Mouse (Mus musculus) spleen, adult 12 weeks (tissue): ENCODE results near the gene Rere.

ENCODE experiments used
- DNase-seq: peaks from one replicate; pipeline ENCODE4 v3.0.0; 2022; ENCODE audit warnings: low spot score

Gene Rere

DNA sequence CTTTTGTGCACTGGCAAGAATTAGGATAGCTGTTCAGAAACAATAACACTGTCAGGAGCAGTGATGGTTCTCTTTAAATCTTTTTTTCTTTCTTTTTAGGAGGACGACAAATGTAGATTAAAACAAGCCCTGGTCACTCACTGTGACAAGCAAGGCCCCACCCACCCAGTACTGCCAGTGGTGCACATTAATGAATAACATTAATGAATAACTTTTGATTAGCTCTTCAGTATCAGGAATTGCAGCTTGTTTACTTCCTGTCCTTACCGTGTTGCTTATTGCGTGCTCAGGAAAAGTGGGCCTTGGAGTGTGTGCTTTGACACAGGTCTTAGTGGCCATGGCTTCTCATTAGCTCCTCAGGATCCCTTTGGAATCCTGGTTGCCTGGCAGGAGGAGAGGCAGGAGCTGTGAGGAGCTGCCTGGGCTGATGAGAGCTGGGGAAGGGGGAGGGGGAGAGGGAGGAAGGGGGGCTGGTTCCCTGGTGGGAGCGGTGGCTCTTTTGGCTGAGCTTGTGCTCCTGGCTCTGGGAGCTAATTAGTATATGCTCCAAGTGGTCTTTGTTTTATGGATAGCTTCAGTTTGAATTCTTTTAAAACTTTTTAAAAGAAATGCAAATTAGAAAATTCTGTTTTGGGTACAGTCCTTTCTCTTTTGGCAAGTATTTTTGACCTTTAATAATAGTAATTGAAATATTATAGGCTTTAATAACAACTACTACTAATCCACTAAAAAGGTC, 65.4 kb downstream of the Rere start:
- no peak for DNase-seq

DNA sequence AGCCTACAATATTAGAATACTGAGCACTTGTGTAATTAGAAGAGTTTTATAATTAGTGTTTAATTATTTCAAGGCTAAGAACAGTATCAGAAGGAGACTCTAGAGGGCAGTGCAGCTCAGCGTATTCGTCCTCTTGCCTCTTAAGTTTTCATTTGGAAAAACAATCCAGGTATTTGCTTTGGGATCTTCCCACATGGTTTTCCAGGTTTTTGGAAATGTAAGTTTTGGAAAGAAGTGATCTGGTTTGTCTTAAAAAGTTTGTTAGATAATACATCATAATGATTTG, 65.9 kb downstream of the Rere start:
- DNase-seq: no peak

DNA sequence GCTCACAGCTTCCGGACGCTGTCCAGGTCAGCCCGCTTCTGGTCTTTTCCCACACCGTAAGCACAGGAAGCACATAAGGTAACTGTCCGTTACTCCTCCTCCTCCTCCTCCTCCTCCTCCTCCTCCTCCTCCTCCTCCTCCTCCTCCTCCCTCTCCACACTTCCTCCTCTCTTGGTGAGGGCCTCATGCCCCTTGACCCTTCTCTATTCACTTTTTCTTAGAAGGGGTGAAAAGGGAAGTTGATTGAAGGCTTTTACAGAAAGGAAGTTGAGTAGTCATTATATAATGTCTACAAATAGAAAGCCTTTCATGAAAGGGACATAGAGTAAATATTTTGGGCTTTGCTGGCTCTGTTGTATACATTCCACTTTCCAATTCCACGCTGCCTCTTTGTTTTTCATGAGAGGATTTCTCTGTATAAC, 68.2 kb downstream of the Rere start:
- DNase-seq: no peak

DNA sequence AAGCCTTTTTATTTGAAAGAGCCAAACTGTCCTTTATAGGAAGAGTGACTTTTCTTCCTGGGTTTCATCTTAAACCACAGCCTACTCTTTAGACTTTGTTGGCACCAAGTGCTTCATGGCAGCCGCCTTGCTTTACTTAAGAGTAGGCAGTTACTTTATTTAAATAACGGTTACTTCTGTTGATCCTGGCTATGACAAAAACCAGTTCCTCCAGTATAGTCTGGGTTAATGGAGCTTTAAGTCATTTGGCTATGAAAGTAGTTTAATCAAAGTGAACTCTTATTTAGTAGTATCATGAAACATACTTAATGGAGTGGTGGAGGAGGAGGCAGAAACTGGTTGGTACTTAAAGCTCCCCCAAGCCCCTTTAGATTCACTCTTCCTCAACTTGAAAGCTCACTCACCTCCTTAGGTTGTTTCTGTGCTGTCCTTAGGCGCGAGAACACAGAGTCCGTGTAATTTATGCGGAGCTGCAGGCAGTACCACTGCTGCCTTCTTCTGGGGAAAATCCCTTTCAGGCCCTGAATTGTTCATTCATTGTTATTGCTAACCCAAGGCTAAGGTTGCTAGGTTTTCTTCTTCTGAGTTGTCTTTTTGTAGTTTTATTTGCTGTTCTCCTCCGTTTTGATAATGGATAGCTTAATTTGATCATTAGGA, 70.1 kb downstream of the Rere start:
- no peak for DNase-seq

DNA sequence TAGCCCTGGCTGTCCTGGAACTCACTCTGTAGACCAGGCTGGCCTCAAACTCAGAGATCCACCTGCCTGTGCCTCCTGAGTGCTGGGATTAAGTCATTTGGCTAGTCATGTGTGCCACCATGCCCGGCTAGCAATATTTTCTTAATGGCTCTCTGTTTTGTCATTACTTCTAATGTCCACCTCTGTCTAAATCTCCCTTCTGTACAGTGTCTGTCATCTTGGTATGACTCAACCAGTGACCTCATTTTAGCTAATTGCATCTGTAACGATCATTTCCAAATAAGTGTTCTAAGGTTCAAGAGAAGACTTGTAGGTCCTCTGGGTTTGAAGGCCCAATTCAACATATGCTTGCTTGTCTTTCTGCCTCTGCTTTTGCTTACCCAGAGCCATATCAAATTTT, 71.3 kb downstream of the Rere start:
- DNase-seq: no peak

DNA sequence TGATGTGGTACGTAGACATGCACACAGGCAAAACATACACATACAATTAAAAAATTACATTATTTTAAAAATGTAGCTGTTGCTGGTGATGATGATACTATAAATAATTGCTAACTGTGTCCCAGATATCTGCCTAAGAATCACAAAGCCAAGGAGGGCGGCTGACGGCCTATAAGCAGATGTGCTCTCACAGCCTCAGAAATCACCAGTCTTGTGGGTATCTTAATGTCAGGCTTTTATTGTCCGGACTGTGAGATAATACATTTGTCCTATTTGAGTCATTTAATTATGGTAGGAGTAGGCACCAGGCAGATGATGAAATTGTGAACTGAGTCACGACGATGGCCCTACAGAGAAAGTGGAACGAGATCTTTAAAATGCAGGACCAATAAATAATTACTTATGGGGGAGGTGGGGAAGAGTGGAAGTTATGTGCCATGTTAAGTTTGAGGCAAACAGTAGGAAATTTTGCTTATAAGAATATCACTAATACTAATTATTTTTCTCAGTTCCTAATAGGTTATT, 72.0 kb downstream of the Rere start:
- no peak for DNase-seq

DNA sequence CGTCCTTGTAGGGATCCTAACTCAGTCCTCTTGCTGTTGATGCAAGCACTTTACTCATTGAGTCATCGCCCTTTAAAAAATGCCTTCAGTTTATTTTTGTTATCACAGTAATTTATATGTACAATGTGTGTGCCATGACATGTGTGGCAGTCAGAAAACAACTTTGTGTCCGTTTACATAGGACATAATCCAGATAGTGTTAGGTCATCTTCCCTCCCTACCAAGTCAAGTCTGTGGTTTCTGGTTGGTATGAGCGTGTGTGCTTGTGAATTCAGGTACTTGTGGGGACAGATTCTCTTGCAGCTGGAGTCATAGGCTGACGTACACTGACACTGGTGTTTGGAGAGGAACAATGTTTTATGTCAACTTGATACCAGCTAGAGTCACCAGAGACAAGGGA, 74.4 kb downstream of the Rere start:
- no peak for DNase-seq

DNA sequence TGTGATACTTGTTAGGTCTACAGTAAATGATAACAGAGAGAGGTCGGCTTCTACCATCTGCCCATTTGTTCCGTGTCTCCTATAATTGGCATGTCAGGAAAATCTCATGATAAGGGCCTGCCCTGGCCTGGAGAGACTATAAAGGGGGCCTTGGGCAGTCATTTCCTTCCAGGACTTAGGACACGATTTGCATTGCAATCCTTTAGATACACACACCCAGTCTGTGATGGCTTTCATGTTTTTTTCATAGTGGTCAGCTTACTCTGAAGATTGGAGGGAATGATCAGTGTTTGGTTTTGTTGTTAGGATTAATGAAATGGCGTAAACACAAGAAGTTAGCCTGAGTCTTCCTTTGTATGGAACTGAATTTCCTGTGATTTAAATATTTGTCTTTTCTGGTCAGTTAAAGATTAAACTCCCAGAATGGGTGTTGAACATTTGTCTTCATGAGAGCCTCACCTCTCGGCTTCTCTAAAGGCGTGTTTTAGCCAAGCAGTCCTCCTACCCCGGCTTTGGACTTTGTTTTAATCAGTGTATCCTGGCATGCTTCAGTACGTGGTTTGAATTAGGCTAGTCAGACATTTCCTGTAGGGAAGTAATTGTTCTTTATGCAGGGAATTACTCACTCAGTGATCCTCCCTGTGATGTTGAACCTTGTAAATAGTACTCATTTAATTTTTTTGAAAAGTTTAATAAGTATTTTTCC, 80.7 kb downstream of the Rere start:
- no peak for DNase-seq

DNA sequence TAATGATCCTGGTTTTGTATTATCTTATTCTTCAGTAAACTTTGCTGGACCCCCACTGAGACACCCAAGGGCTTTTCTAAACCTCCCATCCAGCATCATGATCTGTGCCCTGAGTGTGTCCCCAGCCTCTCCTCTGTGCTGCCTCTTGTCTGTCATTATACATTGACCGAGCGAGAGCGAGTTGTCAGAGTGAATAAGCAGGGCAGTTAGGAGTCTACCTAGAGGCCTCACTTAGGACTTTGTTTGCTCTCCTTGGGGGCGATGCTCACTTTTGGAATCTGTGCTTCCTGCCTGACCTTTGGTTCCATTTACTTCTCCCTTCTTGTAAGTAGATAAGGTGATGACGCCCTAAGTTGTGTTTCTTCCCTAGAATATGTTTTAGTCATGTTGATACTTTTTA, 81.4 kb downstream of the Rere start:
- DNase-seq: no peak

DNA sequence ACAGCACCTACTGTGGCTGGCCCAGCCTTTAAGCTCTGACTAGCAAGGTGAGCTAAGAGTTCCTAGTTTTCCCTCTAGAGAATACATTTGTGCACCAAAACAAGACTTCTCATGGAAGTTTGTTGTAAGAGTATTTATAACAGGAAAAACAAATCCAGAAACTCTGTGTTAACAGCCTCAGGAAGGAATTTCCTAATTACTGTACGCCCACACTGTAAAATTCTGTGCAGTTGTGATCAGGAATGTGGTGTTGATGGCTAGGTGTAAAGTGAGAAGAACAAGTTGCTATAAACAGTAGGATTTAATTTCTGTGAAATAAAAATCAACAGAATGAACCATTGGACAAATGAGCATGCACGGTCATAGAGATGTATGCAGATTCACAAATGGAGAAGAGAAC, 83.3 kb downstream of the Rere start:
- DNase-seq: no peak

DNA sequence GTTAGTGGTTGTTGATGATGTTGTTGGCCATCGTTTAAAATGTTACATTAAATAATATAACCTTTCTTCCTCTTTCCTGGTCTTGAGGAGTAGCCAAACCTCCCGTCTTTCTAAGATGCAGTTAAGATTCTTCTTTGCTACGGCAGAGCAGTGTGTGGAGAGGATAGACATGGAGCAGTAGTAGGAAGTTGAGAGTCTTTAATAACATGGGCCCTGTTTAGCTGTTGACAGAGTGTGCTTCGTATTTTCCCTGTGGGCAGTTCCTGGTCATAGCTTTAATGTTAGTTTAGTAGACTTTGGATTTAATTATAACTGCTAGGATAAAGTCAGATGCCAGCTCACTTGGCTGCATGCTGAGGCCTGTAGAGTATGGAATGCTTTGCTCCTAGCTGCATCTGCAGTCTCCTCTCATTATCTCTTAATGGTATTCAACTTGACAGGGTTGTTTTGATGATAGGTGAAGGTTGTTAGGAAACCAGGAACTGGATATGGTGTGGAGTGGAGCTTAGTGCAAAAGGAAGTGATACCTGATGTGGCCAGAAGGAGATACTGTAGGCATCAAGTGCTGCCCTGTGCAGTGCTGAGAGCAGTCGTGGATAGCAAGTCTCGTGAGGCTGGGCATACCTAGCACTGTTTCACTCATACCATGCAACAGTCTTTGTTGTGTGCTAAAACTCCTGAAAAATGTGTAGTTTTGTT, 85.2 kb downstream of the Rere start:
- no peak for DNase-seq

DNA sequence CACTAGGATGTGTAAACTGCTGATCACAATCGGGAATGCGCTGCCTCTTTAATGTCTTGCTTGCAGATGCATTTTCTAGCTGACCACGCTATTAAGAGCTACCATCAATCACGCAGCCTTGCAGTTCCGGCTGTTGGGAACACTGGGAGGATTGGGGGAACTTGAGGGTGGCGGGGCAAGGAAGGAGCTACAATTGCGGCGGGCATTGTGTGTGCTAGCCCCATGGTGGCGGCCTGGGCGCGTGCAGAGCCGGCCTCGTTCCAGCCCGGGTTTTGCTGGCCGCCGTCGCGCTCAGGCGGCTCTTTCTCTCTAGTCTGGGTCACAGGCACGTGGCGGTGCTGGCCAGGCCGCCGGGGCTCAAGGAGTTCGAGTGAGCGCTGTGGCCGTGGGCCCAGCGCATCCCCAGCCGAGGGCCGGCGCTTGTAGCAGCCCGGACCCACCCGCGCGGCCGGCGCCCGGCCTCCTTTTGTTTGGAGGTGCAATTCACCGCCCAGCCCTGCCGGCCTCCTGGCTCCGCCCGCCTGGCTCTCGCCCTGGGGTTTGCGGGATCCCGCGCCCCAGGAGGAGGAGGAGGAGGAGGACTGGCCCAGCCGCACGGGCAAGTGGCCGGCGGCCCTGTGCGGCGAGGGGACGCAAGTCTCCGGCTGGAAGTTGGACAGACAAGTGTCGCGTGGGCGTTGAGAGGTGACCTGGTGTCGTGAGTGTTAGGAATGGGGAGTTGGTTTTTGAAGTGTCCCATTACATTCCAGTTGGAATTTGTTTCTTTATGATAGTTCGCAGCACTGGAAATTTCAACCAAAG, 90.3 kb downstream of the Rere start:
- DNase-seq: peak; percentile 27

DNA sequence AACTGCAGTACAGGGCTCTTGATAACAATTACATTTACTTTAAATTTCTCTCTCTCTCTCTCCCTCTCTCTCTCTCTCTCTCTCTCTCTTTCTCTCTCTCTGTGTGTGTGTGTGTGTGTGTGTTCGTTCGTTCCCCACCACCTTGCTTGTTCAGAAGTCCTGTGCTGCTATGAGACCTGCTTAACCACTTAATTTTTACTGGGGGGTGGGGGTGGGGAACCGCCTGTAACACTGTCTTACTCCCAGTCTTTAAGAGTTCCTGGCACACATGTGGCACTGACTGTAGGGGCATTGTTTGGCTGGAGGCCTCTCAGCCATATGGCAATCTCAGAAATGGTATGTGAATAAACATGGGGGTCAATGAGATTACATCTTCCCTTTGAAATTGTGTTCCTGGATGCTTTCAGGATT, 91.2 kb downstream of the Rere start:
- no peak for DNase-seq

DNA sequence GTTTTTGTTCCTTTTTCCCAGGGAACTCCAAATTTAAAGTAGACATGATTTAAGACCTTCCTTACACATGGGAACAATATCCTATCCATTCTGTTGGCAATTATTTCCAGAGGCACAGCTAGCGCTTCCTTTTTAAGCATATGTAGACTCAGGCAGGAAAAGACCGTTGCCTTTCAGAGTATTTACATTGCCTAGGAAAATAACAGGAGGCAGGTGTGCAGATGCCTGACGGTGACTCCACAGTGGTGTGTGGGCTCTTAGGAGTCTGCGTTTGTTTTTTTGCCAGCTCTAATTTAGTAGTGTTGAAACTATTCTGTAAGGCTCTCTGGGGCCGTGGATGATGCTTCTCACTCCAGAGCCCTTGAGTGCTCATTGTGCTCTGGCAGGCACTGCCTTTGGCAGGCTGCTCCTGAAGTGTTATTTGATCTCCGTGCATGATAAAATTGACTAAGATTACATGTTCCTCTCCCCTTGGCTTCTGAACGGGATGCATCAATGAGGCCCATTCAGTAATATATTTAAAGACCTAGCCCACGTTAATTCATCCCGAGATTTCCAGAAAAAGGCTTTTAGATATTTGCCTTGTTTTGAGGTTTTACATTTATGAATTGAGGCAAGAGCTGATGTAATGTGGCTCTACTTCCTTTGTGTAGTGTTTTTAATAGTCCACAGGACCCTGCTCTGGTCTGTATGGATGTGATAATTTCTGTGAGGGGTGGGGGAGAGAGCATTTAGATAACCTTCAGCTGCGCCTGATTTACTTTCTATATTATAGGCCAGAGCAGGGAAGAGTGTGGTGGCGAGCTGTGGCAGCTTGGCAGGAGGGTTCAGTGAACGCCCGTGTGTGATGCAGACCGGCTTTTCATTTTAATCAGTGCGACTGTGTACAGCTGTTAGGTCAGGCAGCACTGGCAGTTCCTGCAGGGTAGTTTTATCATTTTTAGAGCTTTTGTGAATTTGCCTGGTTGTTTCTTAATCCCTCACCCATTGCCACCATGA, 92.0 kb downstream of the Rere start:
- no peak for DNase-seq

DNA sequence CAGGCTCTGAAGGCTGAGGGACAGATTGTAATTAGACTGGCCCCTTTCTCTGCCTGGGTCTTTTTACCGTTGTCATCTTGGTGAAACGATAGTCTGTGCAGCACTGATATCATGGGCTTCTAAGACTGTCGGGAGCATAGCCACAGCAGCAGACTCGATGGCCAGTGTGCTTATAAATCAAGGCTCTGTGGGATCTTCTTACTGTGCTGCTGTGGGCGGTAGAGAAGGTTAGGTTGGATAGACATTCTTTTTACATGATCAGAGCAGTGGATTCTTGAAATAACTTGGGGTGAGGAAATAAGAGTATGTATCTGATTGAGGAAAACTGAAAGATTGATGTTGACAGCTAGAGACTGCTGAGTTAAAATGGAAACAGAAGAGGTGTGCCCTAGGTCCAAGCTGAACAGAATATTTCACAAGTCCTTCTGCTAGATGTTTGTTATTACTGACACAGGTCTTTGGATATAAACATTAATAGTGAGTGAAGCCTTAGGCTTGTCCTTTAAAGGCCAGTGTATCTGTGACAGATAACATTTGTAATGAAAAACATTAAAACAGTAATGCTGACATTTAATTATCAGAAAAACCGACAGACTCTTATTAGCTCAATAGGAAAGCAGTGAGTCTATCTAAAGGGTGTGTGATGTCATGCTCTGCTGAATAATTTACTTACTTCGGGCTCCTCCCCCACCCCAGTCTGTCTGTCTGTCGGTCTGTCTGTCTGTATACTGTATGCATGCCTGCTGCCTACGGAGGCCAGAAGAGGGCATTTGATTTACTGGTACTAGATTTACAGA, 93.4 kb downstream of the Rere start:
- no peak for DNase-seq

DNA sequence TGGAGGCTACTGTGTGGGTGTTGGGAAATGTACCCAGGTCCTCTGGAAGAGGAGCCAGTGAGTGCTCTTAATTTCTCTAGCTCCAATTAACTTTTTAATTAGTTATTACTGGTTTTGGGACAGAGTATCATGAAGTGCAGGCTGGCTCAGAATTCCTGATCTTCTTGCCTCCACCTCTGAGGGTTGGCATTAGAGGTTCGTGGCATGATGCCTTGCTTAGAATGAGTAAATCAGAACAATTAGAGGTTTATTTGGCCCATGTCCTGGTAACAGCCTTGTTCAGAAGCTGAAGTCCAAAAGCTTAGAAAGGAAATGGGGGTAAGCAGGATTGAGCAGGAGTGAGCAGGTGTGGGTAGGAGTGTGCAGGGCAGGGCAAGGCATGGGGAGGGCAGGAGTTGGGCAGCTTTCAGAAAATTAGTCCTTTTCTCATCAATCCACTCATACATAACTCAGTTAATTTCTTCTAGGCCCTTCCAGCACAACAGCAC, 94.0 kb downstream of the Rere start:
- no peak for DNase-seq

DNA sequence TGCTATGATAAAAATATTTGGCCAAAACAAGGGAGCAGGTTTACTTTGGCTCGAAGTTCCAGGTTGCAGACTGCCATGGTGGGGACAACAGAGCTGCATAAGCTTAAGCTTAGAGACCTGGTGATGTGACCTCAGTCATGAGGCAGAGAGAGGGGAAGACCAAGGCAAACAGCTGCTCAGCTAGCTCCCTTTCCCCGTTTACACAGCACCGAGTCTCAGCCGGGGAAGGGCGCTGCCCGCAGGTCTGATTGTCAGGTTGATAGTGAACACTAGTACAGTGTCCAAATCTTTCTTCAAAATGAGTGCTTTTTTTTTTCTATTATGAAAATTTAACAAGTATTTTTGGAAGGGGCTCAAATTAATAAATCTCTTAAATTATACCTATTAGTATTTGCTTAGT, 97.9 kb downstream of the Rere start:
- no peak for DNase-seq

DNA sequence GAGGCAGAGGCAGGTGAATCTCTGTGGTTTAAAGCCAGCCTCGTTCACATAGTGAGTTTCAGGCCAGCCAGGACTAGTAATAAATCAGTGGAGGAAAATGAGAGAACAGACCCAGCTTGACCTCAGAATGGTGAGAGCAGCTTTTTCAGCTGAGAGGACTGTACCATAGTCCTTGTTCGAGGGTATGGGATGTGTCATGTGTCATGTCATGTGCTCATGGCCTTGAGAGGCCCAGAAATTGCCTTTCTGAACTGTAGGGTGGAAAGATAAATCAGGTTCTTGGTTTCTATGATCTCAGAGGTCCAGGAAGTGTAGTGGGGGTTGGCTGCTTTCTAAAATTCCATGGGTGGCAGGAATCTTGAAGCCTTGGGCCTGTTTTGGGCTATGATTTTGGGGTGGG, 98.3 kb downstream of the Rere start:
- DNase-seq: no peak

DNA sequence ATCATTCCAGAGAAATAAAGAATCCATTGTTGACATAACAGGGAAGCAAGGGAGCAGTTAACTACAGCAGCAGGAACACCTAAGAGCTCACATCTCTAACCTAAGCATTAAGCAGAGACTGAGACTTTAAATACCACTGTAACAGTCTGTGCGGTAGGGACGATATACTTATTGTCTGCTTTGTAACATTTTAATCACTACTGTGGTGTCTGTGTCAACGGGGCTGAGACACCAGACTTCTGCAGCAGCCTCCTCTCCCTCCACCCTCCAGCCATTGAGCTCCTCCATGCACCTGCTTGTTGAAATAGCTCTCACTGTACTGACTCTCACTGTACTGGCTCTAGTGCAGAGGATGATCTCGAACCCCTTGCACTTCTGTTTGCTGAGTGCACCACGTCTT, 98.8 kb downstream of the Rere start:
- no peak for DNase-seq

DNA sequence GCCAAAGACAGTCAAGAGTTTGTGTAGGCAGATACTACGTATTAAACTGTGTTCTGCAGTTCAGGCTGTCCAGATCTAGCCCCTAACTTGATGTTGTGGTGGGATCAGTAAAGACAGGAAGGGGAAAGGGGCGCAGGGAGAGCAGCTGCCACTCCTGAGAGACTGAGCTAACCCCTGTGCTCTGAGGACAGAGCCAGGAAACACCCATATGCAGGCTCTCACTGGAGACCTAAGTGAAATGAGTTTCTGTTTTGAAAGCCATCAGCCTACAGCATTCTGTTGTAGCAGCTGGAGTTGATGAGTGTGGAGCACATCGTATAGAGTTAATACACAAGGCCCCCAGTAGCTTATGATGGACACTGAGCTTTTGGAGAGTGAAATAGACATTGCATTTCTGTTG, 101.1 kb downstream of the Rere start:
- no peak for DNase-seq
